9 mouse cellular contexts compared by ENCODE assay signal in genomic region chr13:59971231-59972092, GRCm38 (mm10).
DNase-seq lines count a peak whose midpoint lies in the region; ATAC-seq lines count a peak whose summit lies in the region.
"Had no signal": no experiment of that assay in that cellular context is flagged by ENCODE, and none has a peak within 500 bp of the region (broad histone marks: within the 10 kb centered on the region; RNA-seq: fewer than 3 reads in every experiment).

No protein-coding gene starts in this region.

- H3K4me2 ChIP-seq in heart, embryonic 15.5 days: peak overlapping the region; percentile 55
- H3K4me2 ChIP-seq in intestine, embryonic 16.5 days (ENCODE audit: low read depth, low read length): peak overlapping the region; percentile 54
- H3K4me2 ChIP-seq in midbrain, embryonic 11.5 days: peak overlapping the region; percentile 42

- H3K9me3 ChIP-seq in heart, embryonic 15.5 days (replicated peaks): no peaks in the 10 kb centered on the region
- no peaks in the 10 kb centered on the region for H3K9me3 ChIP-seq in intestine, embryonic 16.5 days (ENCODE audit: control insufficient read depth, low read length)
- no peaks in the 10 kb centered on the region for H3K9me3 ChIP-seq in midbrain, embryonic 11.5 days (ENCODE audit: control insufficient read depth, low read length)

- peak overlapping the region; percentile 22 for H3K4me3 ChIP-seq in heart, embryonic 15.5 days
- H3K4me3 ChIP-seq in intestine, embryonic 16.5 days (ENCODE audit: low read length): peak overlapping the region; percentile 24
- peak overlapping the region; percentile 1; the same call in 1 of the 2 replicates for H3K4me3 ChIP-seq in midbrain, embryonic 11.5 days (ENCODE audit: low read depth, low read length)
- H3K4me3 ChIP-seq: erythroblast, embryonic 14.5 days had no signal

- ATAC-seq in heart, embryonic 15.5 days (replicated peaks; ENCODE audit: insufficient number of reproducible peaks, insufficient read depth, low FRiP score, low read depth): no peak
- ATAC-seq in intestine, embryonic 16.5 days: no peak
- peak; percentile 88 for ATAC-seq in midbrain, embryonic 11.5 days (ENCODE audit: low FRiP score)
- ATAC-seq in megakaryocyte-erythroid progenitor cell, adult 5-6 weeks (replicated peaks; ENCODE audit: low FRiP score, low TSS enrichment, poor library complexity, severe bottlenecking): no peak

- 19% methylated on average over 25 of the region's 25 CpGs for WGBS in heart, embryonic 15.5 days
- WGBS in intestine, embryonic 16.5 days: 13% methylated on average over 25 of the region's 25 CpGs
- WGBS in midbrain, embryonic 11.5 days: under 1% methylated on average over 25 of the region's 25 CpGs

- no peak for DNase-seq in heart, adult 9 months (ENCODE audit: low spot score in 2 of 2)
- peak; percentile 73 for DNase-seq in embryo, embryonic 9.5 days (ENCODE audit: extremely low spot score)
- peak; percentile 95 for DNase-seq in midbrain, embryonic 11.5 days (ENCODE audit: low spot score, missing footprints)
- DNase-seq in layer of hippocampus, adult 11-12 months (ENCODE audit: low spot score): no peak
- no peak for DNase-seq in adrenal gland, adult 8-10 months

- H3K36me3 ChIP-seq in heart, embryonic 15.5 days: no peaks in the 10 kb centered on the region
- H3K36me3 ChIP-seq in intestine, embryonic 16.5 days (ENCODE audit: control insufficient read depth, insufficient read depth, low read length): no peaks in the 10 kb centered on the region
- no peaks in the 10 kb centered on the region for H3K36me3 ChIP-seq in midbrain, embryonic 11.5 days (ENCODE audit: control insufficient read depth, insufficient read depth, low read length)

- H3K9ac ChIP-seq in heart, embryonic 15.5 days: 0 out of 2 replicates have a peak overlapping the region, but pooled peaks have one; percentile 8
- no peak overlapping the region for H3K9ac ChIP-seq in intestine, embryonic 16.5 days (ENCODE audit: low read depth, low read length)
- peak overlapping the region; percentile 51 for H3K9ac ChIP-seq in midbrain, embryonic 11.5 days (ENCODE audit: low read length)

- H3K4me1 ChIP-seq in heart, embryonic 15.5 days (replicated peaks): peaks cover 28% of the 10 kb centered on the region
- peaks cover 4% of the 10 kb centered on the region; the same call in 1 of the 2 replicates for H3K4me1 ChIP-seq in intestine, embryonic 16.5 days (ENCODE audit: control insufficient read depth, insufficient read depth, low read length)
- H3K4me1 ChIP-seq in midbrain, embryonic 11.5 days (ENCODE audit: control insufficient read depth, insufficient read depth, low read length): peaks cover 23% of the 10 kb centered on the region

- H3K27me3 ChIP-seq in heart, embryonic 15.5 days: no peaks in the 10 kb centered on the region
- H3K27me3 ChIP-seq in intestine, embryonic 16.5 days (replicated peaks; ENCODE audit: control insufficient read depth, insufficient read depth, low read length): peaks cover 3% of the 10 kb centered on the region; the same call in 1 of the 2 replicates
- H3K27me3 ChIP-seq in midbrain, embryonic 11.5 days (ENCODE audit: control insufficient read depth, insufficient read depth, low read length): peaks cover 20% of the 10 kb centered on the region; the same call in 1 of the 2 replicates

- no peak overlapping the region for H3K27ac ChIP-seq in heart, embryonic 15.5 days
- H3K27ac ChIP-seq in intestine, embryonic 16.5 days (ENCODE audit: low read length): no peak overlapping the region
- H3K27ac ChIP-seq in midbrain, embryonic 11.5 days (ENCODE audit: low read depth, low read length): peak overlapping the region; percentile 30; the same call in 1 of the 2 replicates

Comparison
In these comparisons a context has a peak if more than half of its experiments do, and no peak if none do; other contexts are left out.
1. DNase-seq: peak in embryo, embryonic 9.5 days (single experiment) and midbrain, embryonic 11.5 days (single experiment); none in heart, adult 9 months (0 of 2), layer of hippocampus, adult 11-12 months (single experiment) and adrenal gland, adult 8-10 months (single experiment).
2. Peak in every context shown above with its lines, with median percentiles within 50 percentile points of each other: H3K4me2 ChIP-seq and H3K4me3 ChIP-seq.